ENCODE assay signal across 8 mouse cellular contexts in genomic region chr11:113565006-113565995, GRCm38 (mm10). TPM values are rescaled to one million over a fixed set of nuclear protein-coding genes. Genes with fewer than 3 reads are reported as not detected.
DNase-seq lines count a peak whose midpoint lies in the region; ATAC-seq and TF ChIP-seq lines count a peak whose summit lies in the region.

No protein-coding gene starts in this region.

- H3K4me1 ChIP-seq in cortical plate, adult 2 months (ENCODE audit: control insufficient read depth, insufficient read depth, low read length), result peaks cover 3% of the 10 kb centered on the region

- H3K27ac ChIP-seq in cortical plate, adult 2 months (ENCODE audit: insufficient read depth, low read length), result no peak overlapping the region

- TF ChIP-seq CTCF in cortical plate, adult 2 months (IDR thresholded peaks at IDR 0.05; ENCODE audit: extremely low read depth, insufficient read depth, low read length), result no peak

- intact Hi-C loops in gastrocnemius, postnatal 14 days (cut with DNase I; ENCODE audit: low total_unique reads), result no loop called here
- intact Hi-C loops in left cerebral cortex, postnatal 10 days (cut with DNase I), result no loop called here

- peak; percentile 100 for ATAC-seq in inflammation-experienced regulatory T-cells, adult 6 months
- peak; percentile 96 for ATAC-seq in megakaryocyte progenitor cell, adult 5-6 weeks (replicated peaks; ENCODE audit: poor library complexity)

- H3K4me3 ChIP-seq in cortical plate, adult 2 months (ENCODE audit: insufficient read depth, low read length), result peak overlapping the region; percentile 46

- DNase-seq in adipocyte (ENCODE audit: low spot score), result peak; percentile 78
- DNase-seq in gastrocnemius, postnatal 14 days, result peak; percentile 83
- DNase-seq in left cerebral cortex, postnatal 10 days (ENCODE audit: extremely low spot score in 1 of 2, low spot score in 2 of 2), result peak; percentile 67 to 91
- peak; percentile 85 to 88 for DNase-seq in right cerebral cortex, postnatal 10 days (ENCODE audit: low spot score in 2 of 2)
- peak; percentile 81 for DNase-seq in urinary bladder, postnatal 14 days (ENCODE audit: low spot score)

- no peak for TF ChIP-seq POLR2A in cortical plate, adult 2 months (IDR thresholded peaks at IDR 0.05; ENCODE audit: extremely low read depth, insufficient read depth, low read length)

RNA-seq across cellular contexts. Expression of gene Sstr2, which starts 53.8 kb away (rescaled TPM):
- polyA plus RNA-seq in cortical plate, adult 2 months (2012; rRNA removed), result 27.3 and 31.9 TPM in 2 replicates
- total RNA-seq in gastrocnemius, postnatal 14 days (2021), result not detected
- polyA plus RNA-seq in inflammation-experienced regulatory T-cells, adult 6 months (2017; shearing (Covaris generic)), result under 1 TPM in 2 of 3 experiments, not detected in 1; 0.26 to 0.46 TPM
- 10 to 100 TPM; 33.8 to 38.1 TPM for total RNA-seq in left cerebral cortex, postnatal 10 days (2021)
- total RNA-seq in megakaryocyte progenitor cell, adult 5-6 weeks (2015), result 0.35 and 0.46 TPM in 2 replicates
- total RNA-seq in megakaryocyte progenitor cell, adult 5-6 weeks (2017), result 1.6 TPM in 1 of 2 replicates, not detected in the other

Comparison
In these comparisons a context has a peak if more than half of its experiments do, and no peak if none do; other contexts are left out.
1. RNA of gene Sstr2, which starts 53.8 kb away (total RNA-seq): 33.8 to 38.1 TPM in left cerebral cortex, postnatal 10 days; 0.35 to 1.6 TPM in megakaryocyte progenitor cell, adult 5-6 weeks and not detected in gastrocnemius, postnatal 14 days; every median in the first group is over 10 times any median in the second.
2. Peak in every context shown above with its lines, with median percentiles within 50 percentile points of each other: DNase-seq.